Mouse (Mus musculus) forebrain, postnatal 0 days (tissue): Measurements from ENCODE around the gene Adcy4. TPM values are rescaled to one million over a fixed set of nuclear protein-coding genes. Genes with fewer than 3 reads are reported as not detected.
A peak's percentile ranks its signal among the peaks of the same experiment; 100 is the strongest.

Experiments used
- ATAC-seq: fragments of 200-750 bp; cut with Nextera tagmentation; 2 replicates; pipeline ENCODE4 v1.8.0; 2017; ENCODE audit warnings: mild to moderate bottlenecking, moderate library complexity
- DNase-seq: peaks from one replicate; pipeline ENCODE4 v3.0.0-alpha.2; 2015
- H3K27ac ChIP-seq: fragments of 300-500 bp; sonication (generic); 2 replicates; pipeline ENCODE4 v1.5.1; 2014; ENCODE audit warnings: low read depth, mild to moderate bottlenecking, antibody characterized with exemption, low read length, moderate library complexity, mixed read lengths
- H3K27me3 ChIP-seq: fragments of 300-500 bp; sonication (generic); 2 replicates; pipeline ENCODE4 v1.6.1; 2014; ENCODE audit warnings: mild to moderate bottlenecking, low read length, mixed read lengths; ENCODE audit not compliant: insufficient read depth
- H3K36me3 ChIP-seq: fragments of 300-500 bp; sonication (generic); 2 replicates; pipeline ENCODE4 v1.6.1; 2014; ENCODE audit warnings: mild to moderate bottlenecking, moderate library complexity; ENCODE audit not compliant: insufficient read depth
- H3K4me1 ChIP-seq: fragments of 300-500 bp; sonication (generic); 2 replicates; pipeline ENCODE4 v1.6.1; 2014; ENCODE audit warnings: antibody characterized with exemption; ENCODE audit not compliant: insufficient read depth
- H3K4me2 ChIP-seq: fragments of 300-500 bp; sonication (generic); 2 replicates; pipeline ENCODE4 v1.6.1; 2014; ENCODE audit warnings: low read depth, mild to moderate bottlenecking, moderate library complexity
- H3K4me3 ChIP-seq: fragments of 300-500 bp; sonication (generic); 2 replicates; pipeline ENCODE4 v1.5.1; 2014; ENCODE audit warnings: low read depth, low read length, mixed read lengths
- H3K9ac ChIP-seq: fragments of 300-500 bp; sonication (generic); 2 replicates; pipeline ENCODE4 v1.6.1; 2014; ENCODE audit warnings: mild to moderate bottlenecking
- H3K9me3 ChIP-seq: fragments of 300-500 bp; sonication (generic); 2 replicates; pipeline ENCODE4 v1.6.1; 2016; ENCODE audit warnings: low read length
- CTCF ChIP-seq: sonication (generic); IDR thresholded peaks from 2 replicates; pipeline ENCODE4 v1.5.1; 2016; ENCODE audit warnings: antibody characterized with exemption, control low read depth, low read depth
- WGBS: fragments of 180-500 bp; shearing (Covaris S2); extraction: QIAGEN DNeasy Blood & Tissue Kit; methylation state at CpG from one replicate; pipeline ENCODE4 v1.1.7; 2014; 5-methylcytosine and 5-hydroxymethylcytosine counted together
- polyA plus RNA-seq: library from polyadenylated mRNA; unstranded; fragments of >200 nt; fragmentation: Nextera tagmentation; extraction: Ambion mirVana; gene quantifications from 2 replicates; pipeline ENCODE4 v1.2.1, GENCODE M21; 2015
- total RNA-seq: library from RNA; depleted of rRNA; stranded (reverse); fragments of >200 nt; gene quantifications from 2 replicates; pipeline ENCODE4 v1.2.3, GENCODE M21; 2014

The Adcy4 gene
- total and polyA plus RNA-seq, 2 experiments from 2014 or later, result 1.7 to 3.6 TPM

DNA sequence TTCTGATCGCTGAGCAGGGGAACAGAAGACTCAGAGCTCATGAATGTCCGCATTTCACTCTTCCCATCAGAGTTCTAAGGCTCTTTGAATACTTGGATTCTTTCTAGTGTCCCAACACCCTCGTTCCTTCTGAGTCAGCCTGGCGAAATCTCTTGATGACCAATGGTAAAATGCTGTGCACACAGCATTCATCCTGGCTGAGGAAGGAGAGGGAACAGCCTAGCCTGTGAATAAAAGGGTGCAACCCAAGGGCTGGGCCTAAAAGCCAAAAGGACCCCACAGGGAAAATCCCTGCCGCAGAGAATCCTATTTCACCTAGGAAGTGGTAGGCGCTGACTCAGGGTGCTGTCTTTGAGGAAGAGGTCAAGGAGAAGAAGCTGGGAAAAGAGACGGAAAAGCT lies 53.8 kb downstream of the Adcy4 start:
- no peaks in the 10 kb centered on the region for H3K36me3 ChIP-seq
- no peaks in the 10 kb centered on the region for H3K27me3 ChIP-seq
- TF ChIP-seq CTCF, result no peak
- H3K9me3 ChIP-seq, result no peaks in the 10 kb centered on the region
- 0 out of 2 replicates have a peak, but pooled peaks cover 11% of the 10 kb centered on the region for H3K4me1 ChIP-seq
- H3K4me2 ChIP-seq, result no peak overlapping the region
- no peak overlapping the region for H3K9ac ChIP-seq
- H3K4me3 ChIP-seq, result no peak overlapping the region
- ATAC-seq (peak; percentile 53), DNase-seq (no peak)
- WGBS, result 44% methylated on average over 7 of the region's 7 CpGs
- peak overlapping the region; percentile 73; the same call in 1 of the 2 replicates for H3K27ac ChIP-seq

DNA sequence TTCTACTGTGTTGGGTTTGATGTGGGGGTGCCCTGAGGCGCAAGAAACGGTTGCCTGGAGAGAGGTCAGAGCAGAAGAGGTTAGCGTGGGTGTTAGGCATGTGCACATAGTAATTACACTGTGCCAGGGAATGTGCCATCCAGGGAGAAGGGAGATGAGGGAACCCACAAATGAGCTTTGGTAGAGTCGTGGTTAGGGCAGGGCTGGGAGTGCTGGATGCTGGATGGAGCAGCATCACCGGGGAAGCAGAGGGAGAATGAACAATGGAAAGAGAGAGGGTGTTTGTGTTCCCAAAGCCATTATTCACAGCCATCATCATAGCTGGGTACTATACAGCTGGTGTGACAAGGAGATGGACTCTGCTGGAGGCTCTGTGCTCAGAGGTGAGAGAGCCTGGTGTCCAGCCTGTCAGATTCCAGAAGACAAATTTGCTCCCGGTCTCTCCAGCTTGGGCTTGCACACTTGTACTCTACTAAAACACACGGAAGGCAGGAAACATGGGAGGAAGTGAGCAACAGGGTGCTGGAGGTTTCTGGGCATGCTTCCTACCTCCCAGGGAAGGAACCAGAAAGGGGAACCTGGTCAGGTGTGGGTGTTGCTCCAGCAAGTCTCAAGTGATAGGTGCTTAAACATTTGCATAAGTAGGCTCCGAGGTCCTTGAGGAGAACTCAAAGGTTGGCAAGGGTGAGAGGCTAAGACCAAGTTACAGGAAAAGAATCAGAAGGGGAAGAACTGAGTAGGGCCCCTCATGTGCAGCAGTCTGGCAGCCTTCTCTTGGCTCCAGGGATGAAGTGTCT lies 55.8 kb downstream of the Adcy4 start:
- ATAC-seq, result no peak
- no peak for TF ChIP-seq CTCF

DNA sequence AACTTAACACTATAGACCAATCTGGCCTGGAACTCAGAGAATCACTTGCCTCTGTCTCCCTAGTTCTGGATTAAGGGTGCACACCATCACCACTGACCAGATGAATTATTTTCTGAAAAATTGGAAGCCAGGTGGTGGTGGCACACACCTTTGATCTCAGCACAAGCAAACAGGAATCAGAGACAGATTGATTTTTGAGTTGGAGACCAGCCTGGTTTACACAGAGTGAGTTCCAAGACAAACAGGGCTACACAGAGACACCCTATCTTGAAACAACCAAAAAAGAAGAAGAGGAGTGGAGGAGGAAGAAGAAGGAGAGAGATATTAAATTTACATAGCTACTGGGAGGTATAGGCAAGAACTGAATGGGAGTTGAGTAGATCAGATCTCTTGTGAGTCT lies 57.6 kb downstream of the Adcy4 start:
- H3K27ac ChIP-seq, result no peak overlapping the region
- DNase-seq, result no peak
- ATAC-seq, result no peak
- no peak for TF ChIP-seq CTCF
- 0 out of 2 replicates have a peak, but pooled peaks cover 11% of the 10 kb centered on the region for H3K4me1 ChIP-seq
- no peaks in the 10 kb centered on the region for H3K36me3 ChIP-seq
- H3K9me3 ChIP-seq, result no peaks in the 10 kb centered on the region
- H3K27me3 ChIP-seq, result no peaks in the 10 kb centered on the region
- no peak overlapping the region for H3K4me3 ChIP-seq
- no peak overlapping the region for H3K9ac ChIP-seq
- H3K4me2 ChIP-seq, result no peak overlapping the region

More for the DNA sequence above, 55.8 kb downstream of the Adcy4 start:
- Histone ChIP-seq H3K27me3 (no peaks in the 10 kb centered on the region), H3K9me3 (no peaks in the 10 kb centered on the region), H3K36me3 (no peaks in the 10 kb centered on the region), H3K4me3 (no peak overlapping the region), H3K4me2 (no peak overlapping the region), H3K4me1 (0 out of 2 replicates have a peak, but pooled peaks cover 11% of the 10 kb centered on the region), H3K9ac (no peak overlapping the region), H3K27ac (no peak overlapping the region)
- no peak for DNase-seq
- 72% methylated on average over 8 of the region's 8 CpGs for WGBS

DNA sequence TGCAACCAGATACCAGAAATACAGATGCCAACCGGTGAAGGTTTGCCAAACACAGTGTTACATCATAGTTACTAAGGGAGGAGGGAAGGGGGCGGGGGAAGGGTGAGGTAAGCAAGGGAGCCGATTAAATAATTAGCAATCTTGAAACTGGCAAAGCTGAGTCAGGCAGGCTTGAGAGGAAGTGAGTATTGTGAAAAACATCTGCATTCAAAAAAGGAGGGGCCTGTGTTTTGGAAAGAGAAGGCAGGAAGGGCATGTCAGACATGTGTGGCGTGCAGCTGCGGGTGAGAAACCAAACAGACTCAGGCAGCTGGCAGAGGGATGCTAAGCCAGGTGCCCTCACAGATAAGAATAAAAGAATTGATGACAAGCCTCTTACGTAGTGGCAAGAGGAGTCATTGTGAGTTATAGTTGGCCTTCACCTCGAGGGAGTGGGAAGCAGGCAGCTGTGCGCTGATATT lies 59.5 kb downstream of the Adcy4 start:
- no peaks in the 10 kb centered on the region for H3K4me1 ChIP-seq
- H3K27me3 ChIP-seq, result no peaks in the 10 kb centered on the region
- no peak for ATAC-seq
- H3K9ac ChIP-seq, result no peak overlapping the region
- WGBS, result 60% methylated on average over 8 of the region's 8 CpGs
- DNase-seq, result no peak
- 0 out of 2 replicates have a peak, but pooled peaks cover 4% of the 10 kb centered on the region for H3K36me3 ChIP-seq
- H3K9me3 ChIP-seq, result no peaks in the 10 kb centered on the region
- no peak overlapping the region for H3K4me2 ChIP-seq
- TF ChIP-seq CTCF, result no peak
- no peak overlapping the region for H3K27ac ChIP-seq
- H3K4me3 ChIP-seq, result no peak overlapping the region

DNA sequence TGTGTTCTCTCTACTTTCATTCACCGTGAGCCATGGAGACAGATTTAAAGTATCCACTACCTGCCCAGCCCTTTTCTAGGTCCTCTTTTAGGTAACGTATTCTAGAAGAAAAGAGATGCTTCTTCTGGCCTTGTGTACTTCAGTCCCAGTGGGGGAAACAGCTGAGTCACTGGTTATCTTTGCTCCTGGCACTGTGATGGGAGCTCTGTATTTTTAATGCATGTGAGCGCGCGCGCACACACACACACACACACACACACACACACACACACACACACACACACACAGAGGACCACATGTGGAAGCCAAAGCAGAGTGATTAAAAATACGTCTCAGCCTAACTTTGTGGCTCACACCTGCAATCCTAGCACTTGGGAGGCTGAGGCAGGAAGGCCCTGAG lies 60.5 kb downstream of the Adcy4 start:
- WGBS, result 94% methylated on average over 7 of the region's 7 CpGs
- ATAC-seq, result no peak

DNA sequence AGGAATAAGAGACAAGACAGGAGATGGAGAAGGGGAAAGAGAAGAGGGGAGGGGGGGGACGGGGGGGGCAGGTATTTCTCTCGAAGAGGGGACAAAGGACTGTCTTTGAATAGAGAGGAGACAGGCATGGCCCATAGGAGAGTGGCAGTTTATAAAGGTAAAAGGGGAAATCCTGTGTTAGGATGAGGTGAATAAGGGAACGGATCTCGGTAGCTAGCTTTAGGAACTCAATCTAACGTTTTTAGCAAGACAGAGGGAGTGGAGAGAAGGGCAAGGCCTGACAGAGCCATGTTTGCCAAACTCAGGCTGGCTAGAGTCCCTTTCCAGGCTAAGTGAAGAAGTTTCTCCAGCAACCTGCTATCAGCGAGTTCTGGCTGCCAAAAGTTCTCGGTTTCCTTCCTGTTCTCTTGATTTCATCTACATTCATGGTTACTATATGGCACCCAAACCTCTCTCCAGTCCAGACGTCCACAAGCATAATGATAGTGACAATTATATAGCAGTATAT lies 61.4 kb downstream of the Adcy4 start:
- Histone ChIP-seq H3K9ac (peak overlapping the region; percentile 76; the same call in 1 of the 2 replicates), H3K4me1 (no peaks in the 10 kb centered on the region), H3K4me2 (peak overlapping the region; percentile 78), H3K27ac (peak overlapping the region; percentile 79; the same call in 1 of the 2 replicates), H3K27me3 (no peaks in the 10 kb centered on the region), H3K4me3 (peak overlapping the region; percentile 57), H3K36me3 (peaks cover 16% of the 10 kb centered on the region), H3K9me3 (no peaks in the 10 kb centered on the region)
- DNase-seq (no peak), ATAC-seq (peak; percentile 5)
- WGBS, result 41% methylated on average over 8 of the region's 8 CpGs
- no peak for TF ChIP-seq CTCF

More for the DNA sequence above, 60.5 kb downstream of the Adcy4 start:
- no peaks in the 10 kb centered on the region for H3K4me1 ChIP-seq
- no peaks in the 10 kb centered on the region for H3K27me3 ChIP-seq
- DNase-seq, result no peak
- peaks cover 10% of the 10 kb centered on the region for H3K36me3 ChIP-seq
- H3K9ac ChIP-seq, result no peak overlapping the region
- H3K4me2 ChIP-seq, result no peak overlapping the region
- H3K4me3 ChIP-seq, result no peak overlapping the region
- no peak overlapping the region for H3K27ac ChIP-seq
- H3K9me3 ChIP-seq, result no peaks in the 10 kb centered on the region
- TF ChIP-seq CTCF, result no peak
